Mouse (Mus musculus): ENCODE data around the gene Rimbp3. TPM values are rescaled to one million over a fixed set of nuclear protein-coding genes. Genes with fewer than 3 reads are reported as not detected.

Gene Rimbp3
- polyA plus RNA-seq, 1 experiment from 2014 or later, result 1.0 TPM

DNA sequence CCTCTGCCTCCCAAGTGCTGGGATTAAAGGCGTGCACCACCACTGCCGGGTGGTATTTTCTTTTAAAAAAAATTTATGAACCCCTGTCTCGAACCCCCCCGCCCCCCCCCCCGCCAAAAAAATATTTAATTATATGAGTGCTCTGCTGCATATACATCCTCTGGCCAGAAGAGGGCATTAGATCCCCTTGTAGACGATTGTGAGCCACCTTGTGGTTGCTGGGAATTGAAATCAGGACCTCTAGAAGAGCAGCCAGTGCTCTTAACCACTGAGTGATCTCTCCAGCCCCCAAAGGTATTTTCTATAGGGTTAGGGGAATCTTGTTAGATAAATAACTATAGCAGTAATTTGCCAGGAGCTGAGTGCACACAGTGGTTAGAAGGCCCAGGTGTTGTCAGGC lies 3.4 kb upstream of the Rimbp3 start:
- H3K4me3 ChIP-seq (ENCODE audit: low read depth, low read length), result no peak overlapping the region
- no peaks in the 10 kb centered on the region for H3K27me3 ChIP-seq (ENCODE audit: control insufficient read depth, insufficient read depth, low read length)
- no peak overlapping the region for H3K4me2 ChIP-seq (replicated peaks; ENCODE audit: low read depth, low read length)
- no peak overlapping the region for H3K9ac ChIP-seq (ENCODE audit: low read depth, low read length)
- H3K36me3 ChIP-seq (ENCODE audit: control insufficient read depth, insufficient read depth, low read length), result no peaks in the 10 kb centered on the region
- H3K4me1 ChIP-seq (replicated peaks; ENCODE audit: control insufficient read depth, insufficient read depth, low read length), result peaks cover 5% of the 10 kb centered on the region
- 4% methylated on average over 6 of the region's 6 CpGs for WGBS
- H3K27ac ChIP-seq (ENCODE audit: low read depth, low read length), result no peak overlapping the region
- no peak for ATAC-seq (ENCODE audit: low FRiP score)
- peak; percentile 53 for DNase-seq (ENCODE audit: low spot score)
- H3K9me3 ChIP-seq (ENCODE audit: control insufficient read depth, low read length), result no peaks in the 10 kb centered on the region

DNA sequence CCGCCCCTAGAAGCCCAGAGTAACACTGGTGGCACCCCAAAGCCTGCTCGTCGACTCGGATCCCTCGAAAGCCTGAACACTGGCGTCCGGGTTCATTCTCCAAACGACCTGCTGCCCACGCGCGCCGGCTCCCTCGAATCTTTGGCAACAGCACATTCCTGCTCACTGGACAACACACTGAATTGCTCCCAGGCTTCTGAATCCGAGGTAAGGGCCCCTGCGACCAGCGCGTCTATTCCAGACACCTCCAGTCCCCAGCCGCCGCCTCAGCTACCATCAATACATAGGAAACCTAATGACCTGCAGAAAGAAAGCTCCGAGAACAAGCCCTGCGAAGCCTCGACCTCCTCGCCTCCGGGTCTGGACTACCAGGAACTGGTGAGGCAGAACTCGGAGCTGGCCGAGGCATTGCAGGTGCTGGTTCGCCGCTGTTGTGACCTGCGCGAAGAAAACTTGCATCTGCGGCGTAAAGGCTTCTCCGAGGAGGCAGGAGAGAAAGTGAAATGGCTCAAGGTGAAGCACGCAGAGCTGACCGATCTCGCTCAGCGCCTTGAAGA lies 1.1 kb downstream of the Rimbp3 start:
- Histone ChIP-seq H3K27me3 (ENCODE audit: control insufficient read depth, insufficient read depth, low read length) (no peaks in the 10 kb centered on the region), H3K27ac (ENCODE audit: low read depth, low read length) (peak overlapping the region; percentile 89), H3K4me1 (replicated peaks; ENCODE audit: control insufficient read depth, insufficient read depth, low read length) (peaks cover 9% of the 10 kb centered on the region), H3K36me3 (ENCODE audit: control insufficient read depth, insufficient read depth, low read length) (no peaks in the 10 kb centered on the region), H3K9me3 (ENCODE audit: control insufficient read depth, low read length) (no peaks in the 10 kb centered on the region), H3K9ac (ENCODE audit: low read depth, low read length) (peak overlapping the region; percentile 77; the same call in 1 of the 2 replicates), H3K4me2 (replicated peaks; ENCODE audit: low read depth, low read length) (peak overlapping the region; percentile 86), H3K4me3 (ENCODE audit: low read depth, low read length) (peak overlapping the region; percentile 43)
- no peak for DNase-seq (ENCODE audit: low spot score)
- peak; percentile 18; the same call in 1 of the 2 replicates for ATAC-seq (ENCODE audit: low FRiP score)
- 3% methylated on average over 37 of the region's 37 CpGs for WGBS

DNA sequence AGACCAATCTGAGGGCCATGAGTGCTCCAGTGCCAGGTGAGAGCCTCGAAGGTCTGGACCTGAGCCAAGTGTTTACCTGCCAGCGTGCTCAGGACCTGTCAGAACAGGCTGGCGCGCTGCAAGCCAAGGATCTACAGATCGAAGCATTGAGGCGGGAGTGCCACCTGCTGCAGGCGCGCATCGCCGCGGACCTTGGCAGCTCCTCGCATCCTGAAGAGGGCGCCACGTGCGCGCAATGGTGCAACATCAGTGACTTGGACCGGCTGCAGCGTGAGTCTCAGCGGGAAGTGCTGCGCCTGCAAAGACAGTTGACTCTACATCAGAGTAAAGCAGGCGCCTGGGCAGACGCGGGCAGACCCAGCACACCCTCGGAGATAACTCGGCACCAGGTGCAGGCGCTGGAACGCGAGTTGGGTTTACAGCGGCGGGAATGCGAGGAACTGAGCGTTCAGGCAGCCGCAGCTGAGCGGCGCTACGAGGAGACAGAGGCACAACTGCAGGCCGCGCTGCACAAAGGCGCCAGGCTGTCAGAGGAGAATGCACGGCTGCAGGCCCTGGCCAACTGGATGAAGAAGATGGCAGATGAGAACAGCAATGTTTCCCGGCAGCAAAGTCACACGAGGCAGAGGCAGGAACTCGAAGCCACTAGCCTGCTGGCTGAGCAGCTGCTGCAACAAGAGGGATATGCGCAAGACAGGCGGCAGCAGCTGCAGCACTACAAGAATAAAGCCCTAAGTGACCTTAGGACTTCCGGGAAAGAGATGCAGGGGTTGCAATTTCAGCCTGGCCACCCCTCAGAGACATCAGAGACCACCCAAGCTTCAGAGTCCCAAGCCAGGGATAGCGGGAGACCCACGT lies 1.8 kb downstream of the Rimbp3 start:
- Histone ChIP-seq H3K36me3 (ENCODE audit: control insufficient read depth, insufficient read depth, low read length) (no peaks in the 10 kb centered on the region), H3K27me3 (ENCODE audit: control insufficient read depth, insufficient read depth, low read length) (no peaks in the 10 kb centered on the region), H3K4me3 (ENCODE audit: low read depth, low read length) (peak overlapping the region; percentile 43), H3K9me3 (ENCODE audit: control insufficient read depth, low read length) (no peaks in the 10 kb centered on the region), H3K4me2 (replicated peaks; ENCODE audit: low read depth, low read length) (peak overlapping the region; percentile 86), H3K9ac (ENCODE audit: low read depth, low read length) (peak overlapping the region; percentile 77), H3K27ac (ENCODE audit: low read depth, low read length) (no peak overlapping the region), H3K4me1 (replicated peaks; ENCODE audit: control insufficient read depth, insufficient read depth, low read length) (peaks cover 9% of the 10 kb centered on the region)
- ATAC-seq (ENCODE audit: low FRiP score) (peak; percentile 73), DNase-seq (ENCODE audit: low spot score) (peak; percentile 92)
- WGBS, result 8% methylated on average over 48 of the region's 48 CpGs

GRCm38 (mm10) chr16:17216934-17217633 lies 8.7 kb downstream of the Rimbp3 start:
- H3K27me3 ChIP-seq (ENCODE audit: control insufficient read depth, insufficient read depth, low read length), result no peaks in the 10 kb centered on the region
- 50% methylated on average over 8 of the region's 8 CpGs for WGBS
- no peaks in the 10 kb centered on the region for H3K9me3 ChIP-seq (ENCODE audit: control insufficient read depth, low read length)
- no peak overlapping the region for H3K4me3 ChIP-seq (ENCODE audit: low read depth, low read length)
- H3K36me3 ChIP-seq (ENCODE audit: control insufficient read depth, insufficient read depth, low read length), result no peaks in the 10 kb centered on the region
- ATAC-seq (ENCODE audit: low FRiP score), result no peak
- H3K4me1 ChIP-seq (replicated peaks; ENCODE audit: control insufficient read depth, insufficient read depth, low read length), result no peaks in the 10 kb centered on the region
- DNase-seq (ENCODE audit: low spot score), result no peak
- no peak overlapping the region for H3K27ac ChIP-seq (ENCODE audit: low read depth, low read length)
- no peak overlapping the region for H3K9ac ChIP-seq (ENCODE audit: low read depth, low read length)
- H3K4me2 ChIP-seq (replicated peaks; ENCODE audit: low read depth, low read length), result no peak overlapping the region

DNA sequence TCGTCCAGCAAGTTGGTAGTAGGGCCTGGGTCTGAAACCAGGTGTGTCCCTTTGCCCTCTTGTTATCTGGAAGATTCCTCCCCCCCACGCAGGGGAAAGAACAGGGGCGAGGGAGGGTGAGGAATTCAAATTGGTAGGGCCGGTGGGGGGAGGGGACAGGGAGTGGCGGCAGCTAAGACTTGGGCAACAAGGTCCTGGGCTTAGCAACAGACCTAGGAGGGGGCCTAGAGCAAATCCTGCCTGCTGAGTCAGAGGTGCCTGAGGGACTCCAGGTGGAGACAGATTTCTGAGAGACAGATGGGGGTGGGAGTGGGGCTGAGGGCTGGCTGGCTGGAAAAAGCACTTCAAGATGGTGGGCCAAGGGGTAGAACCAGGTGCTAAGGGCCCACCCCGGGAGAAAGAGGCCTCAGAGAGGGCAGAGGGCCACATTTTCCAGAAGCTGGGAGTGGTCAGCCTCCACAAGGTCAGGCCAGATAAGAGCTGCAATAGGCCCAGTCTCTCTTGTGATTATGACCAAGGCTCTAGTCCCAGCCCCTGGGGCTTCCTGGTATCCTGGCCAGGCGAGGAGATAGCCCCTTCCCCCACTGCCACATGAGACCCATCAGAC lies 11.8 kb downstream of the Rimbp3 start:
- no peak overlapping the region for H3K4me2 ChIP-seq (replicated peaks; ENCODE audit: low read depth, low read length)
- 40% methylated on average over 7 of the region's 7 CpGs for WGBS
- ATAC-seq (ENCODE audit: low FRiP score) (no peak), DNase-seq (ENCODE audit: low spot score) (no peak)
- H3K36me3 ChIP-seq (ENCODE audit: control insufficient read depth, insufficient read depth, low read length), result no peaks in the 10 kb centered on the region
- H3K4me1 ChIP-seq (replicated peaks; ENCODE audit: control insufficient read depth, insufficient read depth, low read length), result no peaks in the 10 kb centered on the region
- no peak overlapping the region for H3K9ac ChIP-seq (ENCODE audit: low read depth, low read length)
- H3K27ac ChIP-seq (ENCODE audit: low read depth, low read length), result no peak overlapping the region
- H3K27me3 ChIP-seq (ENCODE audit: control insufficient read depth, insufficient read depth, low read length), result no peaks in the 10 kb centered on the region
- no peaks in the 10 kb centered on the region for H3K9me3 ChIP-seq (ENCODE audit: control insufficient read depth, low read length)
- no peak overlapping the region for H3K4me3 ChIP-seq (ENCODE audit: low read depth, low read length)

GRCm38 (mm10) chr16:17222197-17222596 lies 13.8 kb downstream of the Rimbp3 start:
- no peaks in the 10 kb centered on the region for H3K36me3 ChIP-seq (ENCODE audit: control insufficient read depth, insufficient read depth, low read length)
- WGBS, result 34% methylated on average over 25 of the region's 25 CpGs
- no peak overlapping the region for H3K4me3 ChIP-seq (ENCODE audit: low read depth, low read length)

DNA sequence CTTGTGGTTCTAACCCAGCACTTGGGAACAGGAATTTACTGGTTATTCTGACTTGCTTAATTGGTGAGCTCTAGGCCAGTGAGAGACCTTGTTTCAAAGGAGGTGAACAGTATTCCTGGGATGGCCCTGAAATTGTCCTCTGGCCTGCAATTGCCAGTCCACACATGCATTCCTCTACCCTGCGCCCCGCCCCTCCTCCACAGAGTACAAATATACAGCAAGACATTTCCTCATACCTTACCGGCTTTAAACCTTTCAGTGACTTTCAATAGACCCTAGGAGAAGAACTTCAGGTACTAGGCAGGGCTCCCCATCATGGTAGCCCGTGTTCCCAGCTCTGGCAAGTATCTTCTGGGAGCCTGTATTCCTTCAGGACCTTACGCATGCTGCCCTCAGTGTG lies 17.2 kb downstream of the Rimbp3 start:
- 86% methylated on average over 5 of the region's 5 CpGs for WGBS
- ATAC-seq (ENCODE audit: low FRiP score) (no peak), DNase-seq (ENCODE audit: low spot score) (no peak)
- Histone ChIP-seq H3K9me3 (ENCODE audit: control insufficient read depth, low read length) (no peaks in the 10 kb centered on the region), H3K4me3 (ENCODE audit: low read depth, low read length) (no peak overlapping the region), H3K9ac (ENCODE audit: low read depth, low read length) (no peak overlapping the region), H3K4me1 (replicated peaks; ENCODE audit: control insufficient read depth, insufficient read depth, low read length) (no peaks in the 10 kb centered on the region), H3K36me3 (ENCODE audit: control insufficient read depth, insufficient read depth, low read length) (no peaks in the 10 kb centered on the region), H3K27ac (ENCODE audit: low read depth, low read length) (no peak overlapping the region), H3K27me3 (ENCODE audit: control insufficient read depth, insufficient read depth, low read length) (no peaks in the 10 kb centered on the region), H3K4me2 (replicated peaks; ENCODE audit: low read depth, low read length) (no peak overlapping the region)

More at GRCm38 (mm10) chr16:17222197-17222596, 13.8 kb downstream of the Rimbp3 start:
- peak; percentile 100 for ATAC-seq (ENCODE audit: low FRiP score)
- DNase-seq (ENCODE audit: low spot score), result peak; percentile 97
- H3K9me3 ChIP-seq (ENCODE audit: control insufficient read depth, low read length), result no peaks in the 10 kb centered on the region
- H3K4me1 ChIP-seq (replicated peaks; ENCODE audit: control insufficient read depth, insufficient read depth, low read length), result no peaks in the 10 kb centered on the region
- no peaks in the 10 kb centered on the region for H3K27me3 ChIP-seq (ENCODE audit: control insufficient read depth, insufficient read depth, low read length)
- no peak overlapping the region for H3K9ac ChIP-seq (ENCODE audit: low read depth, low read length)
- no peak overlapping the region for H3K4me2 ChIP-seq (replicated peaks; ENCODE audit: low read depth, low read length)
- no peak overlapping the region for H3K27ac ChIP-seq (ENCODE audit: low read depth, low read length)

DNA sequence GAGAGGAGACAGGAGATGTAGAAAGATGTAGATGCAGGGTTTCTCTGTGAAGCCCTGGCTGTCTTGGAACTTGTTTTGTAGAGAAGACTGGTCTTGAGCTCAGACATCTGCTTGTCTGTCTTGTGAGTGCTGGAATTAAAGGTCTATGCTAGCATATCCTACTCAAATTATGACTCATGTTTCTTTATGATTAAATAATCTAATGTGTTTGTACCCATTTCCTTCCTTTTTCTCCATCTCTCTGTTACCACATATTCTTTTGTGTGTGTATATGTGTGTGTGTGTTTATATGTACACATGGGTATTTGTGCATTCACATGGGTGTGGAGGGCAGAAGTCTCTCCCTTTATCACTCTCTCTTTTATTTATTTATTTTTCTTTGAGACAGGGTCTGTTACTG lies 18.1 kb downstream of the Rimbp3 start:
- Histone ChIP-seq H3K9ac (ENCODE audit: low read depth, low read length) (no peak overlapping the region), H3K27me3 (ENCODE audit: control insufficient read depth, insufficient read depth, low read length) (no peaks in the 10 kb centered on the region), H3K4me2 (replicated peaks; ENCODE audit: low read depth, low read length) (no peak overlapping the region), H3K27ac (ENCODE audit: low read depth, low read length) (no peak overlapping the region), H3K4me1 (replicated peaks; ENCODE audit: control insufficient read depth, insufficient read depth, low read length) (no peaks in the 10 kb centered on the region), H3K36me3 (ENCODE audit: control insufficient read depth, insufficient read depth, low read length) (no peaks in the 10 kb centered on the region), H3K9me3 (ENCODE audit: control insufficient read depth, low read length) (no peaks in the 10 kb centered on the region), H3K4me3 (ENCODE audit: low read depth, low read length) (no peak overlapping the region)
- ATAC-seq (ENCODE audit: low FRiP score), result no peak
- DNase-seq (ENCODE audit: low spot score), result no peak
